Mouse (Mus musculus) limb, embryonic 15.5 days (tissue): ENCODE data around the gene Prkg1. TPM values are rescaled to one million over a fixed set of nuclear protein-coding genes. Genes with fewer than 3 reads are reported as not detected.

Experiments used
- ATAC-seq: fragments of 200-750 bp; cut with Nextera tagmentation; 2 replicates; pipeline ENCODE4 v1.8.0; 2017; ENCODE audit warnings: low read depth, moderate TSS enrichment; ENCODE audit not compliant: insufficient number of reproducible peaks, low FRiP score, low TSS enrichment
- H3K27ac ChIP-seq: fragments of 300-500 bp; sonication (generic); 2 replicates; pipeline ENCODE4 v1.5.1; 2015; ENCODE audit warnings: moderate library complexity, mild to moderate bottlenecking, inconsistent platforms
- H3K27me3 ChIP-seq: fragments of 300-500 bp; sonication (generic); 2 replicates; pipeline ENCODE4 v1.6.1; 2015; ENCODE audit warnings: inconsistent platforms
- H3K36me3 ChIP-seq: fragments of 300-500 bp; sonication (generic); 2 replicates; pipeline ENCODE4 v1.6.1; 2015; ENCODE audit warnings: inconsistent platforms
- H3K4me1 ChIP-seq: fragments of 300-500 bp; sonication (generic); 2 replicates; pipeline ENCODE4 v1.6.1; 2015; ENCODE audit warnings: inconsistent platforms
- H3K4me2 ChIP-seq: fragments of 300-500 bp; sonication (generic); 2 replicates; pipeline ENCODE4 v1.6.1; 2015; ENCODE audit warnings: mild to moderate bottlenecking, inconsistent platforms
- H3K4me3 ChIP-seq: fragments of 300-500 bp; sonication (generic); 2 replicates; pipeline ENCODE4 v1.5.1; 2015; ENCODE audit warnings: mild to moderate bottlenecking, inconsistent platforms
- H3K9ac ChIP-seq: fragments of 300-500 bp; sonication (generic); 2 replicates; pipeline ENCODE4 v1.6.1; 2015; ENCODE audit warnings: inconsistent platforms
- H3K9me3 ChIP-seq: fragments of 300-500 bp; sonication (generic); 2 replicates; pipeline ENCODE4 v1.6.1; 2016; ENCODE audit warnings: inconsistent platforms
- WGBS: fragments of 180-500 bp; shearing (Covaris S2); methylation state at CpG from one replicate; pipeline ENCODE4 v1.1.7; 2015; 5-methylcytosine and 5-hydroxymethylcytosine counted together
- polyA plus RNA-seq: library from polyadenylated mRNA; unstranded; fragments of >200 nt; fragmentation: Nextera tagmentation; extraction: Ambion mirVana; gene quantifications from 2 replicates; pipeline ENCODE4 v1.2.1, GENCODE M21; 2015

Prkg1 gene
- polyA plus RNA-seq, 1 experiment from 2014 or later: 6.6 TPM

DNA sequence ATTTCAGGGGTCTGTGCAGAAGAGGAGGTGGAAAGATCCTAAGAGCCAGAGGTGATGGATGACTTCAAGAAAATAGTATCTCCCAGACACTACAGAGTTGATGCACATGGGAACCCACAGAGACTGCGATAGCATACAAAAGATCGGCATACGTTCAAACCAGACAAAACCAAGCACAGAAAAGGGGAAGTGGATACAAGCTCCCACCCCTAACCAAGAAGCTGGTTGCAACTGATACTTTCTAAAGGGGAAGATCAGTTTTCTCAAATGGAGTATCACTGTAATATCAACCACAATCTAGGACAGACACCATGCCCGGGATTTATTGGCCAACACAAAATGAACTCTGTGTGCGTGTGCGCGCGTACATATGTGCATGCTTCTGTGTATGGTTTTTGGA is 162.3 kb downstream of the Prkg1 start:
- Histone ChIP-seq H3K9ac (no peak overlapping the region), H3K4me2 (no peak overlapping the region), H3K4me3 (no peak overlapping the region), H3K27ac (no peak overlapping the region), H3K27me3 (no peaks in the 10 kb centered on the region), H3K36me3 (no peaks in the 10 kb centered on the region), H3K9me3 (no peaks in the 10 kb centered on the region), H3K4me1 (no peaks in the 10 kb centered on the region)
- WGBS: 95% methylated on average over 8 of the region's 8 CpGs
- ATAC-seq: no peak

DNA sequence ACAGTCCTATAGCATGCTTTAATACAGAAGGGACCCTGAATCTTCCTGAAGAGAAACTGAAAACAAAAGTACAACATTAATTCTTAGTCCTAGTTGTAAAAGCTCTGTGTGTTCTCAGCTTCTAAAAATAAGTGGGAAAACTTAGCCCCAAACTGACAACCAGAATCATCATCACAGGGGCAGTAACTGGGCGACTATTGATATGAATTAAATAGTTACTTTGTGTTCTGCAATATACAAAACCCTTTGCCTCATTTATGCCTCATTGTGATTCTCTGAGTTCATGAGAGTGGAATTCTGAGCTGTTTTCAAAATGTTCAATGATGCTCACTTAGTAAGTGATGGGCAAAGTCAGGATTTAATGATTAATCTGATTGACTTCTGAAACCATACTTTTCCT is 170.8 kb downstream of the Prkg1 start:
- no peak overlapping the region for H3K4me2 ChIP-seq
- H3K27me3 ChIP-seq: no peaks in the 10 kb centered on the region
- 71% methylated on average over 1 of the region's 1 CpGs for WGBS
- no peak overlapping the region for H3K27ac ChIP-seq
- no peak overlapping the region for H3K4me3 ChIP-seq
- no peak overlapping the region for H3K9ac ChIP-seq
- H3K36me3 ChIP-seq: no peaks in the 10 kb centered on the region
- ATAC-seq: no peak
- no peaks in the 10 kb centered on the region for H3K4me1 ChIP-seq
- no peaks in the 10 kb centered on the region for H3K9me3 ChIP-seq

DNA sequence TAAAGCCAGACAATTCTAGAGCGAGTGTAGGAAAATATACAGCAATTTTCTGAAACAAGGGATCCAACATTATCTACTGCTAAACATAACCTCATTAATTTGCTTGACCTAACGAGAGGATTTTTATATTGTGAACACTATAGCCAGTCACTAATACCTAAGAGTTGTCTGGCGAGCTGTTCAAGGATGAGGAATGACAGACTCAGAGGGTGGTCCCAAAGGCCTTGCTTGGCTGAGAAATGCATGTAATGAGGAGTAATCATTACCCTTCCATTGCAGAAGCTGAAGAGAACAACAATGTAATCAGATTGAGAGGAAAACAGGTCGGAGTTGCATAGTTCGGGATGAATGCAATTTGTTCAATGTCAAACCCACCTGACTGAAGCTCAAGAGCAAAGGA is 174.1 kb downstream of the Prkg1 start:
- Histone ChIP-seq H3K9me3 (no peaks in the 10 kb centered on the region), H3K36me3 (no peaks in the 10 kb centered on the region), H3K9ac (no peak overlapping the region), H3K27me3 (no peaks in the 10 kb centered on the region), H3K4me1 (no peaks in the 10 kb centered on the region), H3K4me2 (no peak overlapping the region), H3K27ac (no peak overlapping the region), H3K4me3 (no peak overlapping the region)
- 75% methylated on average over 5 of the region's 5 CpGs for WGBS
- no peak for ATAC-seq

DNA sequence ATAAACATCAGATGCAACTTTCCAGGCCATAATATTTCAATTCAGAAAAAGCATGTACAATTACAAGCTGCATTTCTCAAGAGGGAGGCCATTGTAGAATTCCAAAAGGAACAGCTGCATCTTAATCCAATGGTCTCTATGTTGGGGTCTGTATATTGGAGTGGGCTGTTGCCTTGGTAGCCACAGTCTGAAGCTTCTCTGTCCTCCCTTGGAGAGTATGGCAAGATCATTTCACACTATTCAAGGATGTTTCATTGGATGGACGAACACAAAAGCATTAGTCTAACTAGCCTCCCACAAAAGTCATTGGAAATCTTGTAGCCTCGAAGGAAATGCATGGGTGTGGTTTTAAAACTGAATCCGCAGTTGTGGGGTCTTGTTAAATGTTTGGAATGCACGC is 187.7 kb downstream of the Prkg1 start:
- Histone ChIP-seq H3K36me3 (no peaks in the 10 kb centered on the region), H3K4me2 (no peak overlapping the region), H3K4me1 (no peaks in the 10 kb centered on the region), H3K9ac (no peak overlapping the region), H3K9me3 (no peaks in the 10 kb centered on the region), H3K27me3 (no peaks in the 10 kb centered on the region), H3K27ac (no peak overlapping the region), H3K4me3 (no peak overlapping the region)
- WGBS: 36% methylated on average over 4 of the region's 4 CpGs
- no peak for ATAC-seq

DNA sequence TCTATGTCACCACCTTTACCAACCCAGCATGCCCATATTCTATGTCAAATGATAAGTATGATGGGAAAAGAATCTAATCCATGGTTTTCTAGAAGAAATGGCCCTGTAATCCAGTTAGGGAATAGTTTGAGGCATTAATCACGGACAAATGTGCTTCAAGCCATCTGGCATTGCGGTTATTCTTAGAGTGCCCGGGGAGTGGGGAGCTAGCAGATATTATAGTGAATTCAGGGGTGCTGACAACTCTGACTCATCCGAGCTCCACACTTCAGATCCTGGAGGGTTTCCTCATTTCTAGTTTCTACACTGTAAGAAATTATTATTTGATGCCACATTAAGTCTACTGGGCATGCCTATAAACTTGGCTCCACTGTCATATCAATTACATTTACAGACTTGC is 200.5 kb downstream of the Prkg1 start:
- Histone ChIP-seq H3K4me3 (no peak overlapping the region), H3K4me2 (no peak overlapping the region), H3K27ac (no peak overlapping the region), H3K36me3 (no peaks in the 10 kb centered on the region), H3K9me3 (no peaks in the 10 kb centered on the region), H3K27me3 (no peaks in the 10 kb centered on the region), H3K9ac (no peak overlapping the region), H3K4me1 (no peaks in the 10 kb centered on the region)
- no peak for ATAC-seq
- WGBS: 89% methylated on average over 4 of the region's 4 CpGs

DNA sequence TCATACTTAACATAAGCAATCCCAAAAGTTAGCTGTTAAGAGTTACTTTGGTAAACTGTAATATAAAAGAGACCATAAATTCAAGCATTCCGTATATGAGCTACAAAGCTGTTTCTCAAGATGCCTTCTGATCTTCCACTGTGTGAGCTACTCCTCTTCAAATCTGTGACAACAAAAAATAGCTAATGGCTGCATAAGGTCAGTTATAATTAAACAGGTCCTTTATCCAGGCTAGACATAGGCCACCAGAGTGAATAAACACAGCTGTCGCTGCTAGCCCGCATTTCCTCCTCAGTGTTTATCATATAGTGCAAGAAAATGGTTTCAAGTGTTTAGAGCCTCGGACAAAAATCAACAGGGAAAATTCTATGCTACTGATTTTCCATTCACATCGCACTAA is 218.8 kb downstream of the Prkg1 start:
- no peak overlapping the region for H3K27ac ChIP-seq
- H3K4me3 ChIP-seq: no peak overlapping the region
- H3K4me2 ChIP-seq: no peak overlapping the region
- no peaks in the 10 kb centered on the region for H3K36me3 ChIP-seq
- no peaks in the 10 kb centered on the region for H3K27me3 ChIP-seq
- no peaks in the 10 kb centered on the region for H3K9me3 ChIP-seq
- H3K4me1 ChIP-seq: no peaks in the 10 kb centered on the region
- ATAC-seq: no peak
- H3K9ac ChIP-seq: no peak overlapping the region
- 79% methylated on average over 5 of the region's 5 CpGs for WGBS

DNA sequence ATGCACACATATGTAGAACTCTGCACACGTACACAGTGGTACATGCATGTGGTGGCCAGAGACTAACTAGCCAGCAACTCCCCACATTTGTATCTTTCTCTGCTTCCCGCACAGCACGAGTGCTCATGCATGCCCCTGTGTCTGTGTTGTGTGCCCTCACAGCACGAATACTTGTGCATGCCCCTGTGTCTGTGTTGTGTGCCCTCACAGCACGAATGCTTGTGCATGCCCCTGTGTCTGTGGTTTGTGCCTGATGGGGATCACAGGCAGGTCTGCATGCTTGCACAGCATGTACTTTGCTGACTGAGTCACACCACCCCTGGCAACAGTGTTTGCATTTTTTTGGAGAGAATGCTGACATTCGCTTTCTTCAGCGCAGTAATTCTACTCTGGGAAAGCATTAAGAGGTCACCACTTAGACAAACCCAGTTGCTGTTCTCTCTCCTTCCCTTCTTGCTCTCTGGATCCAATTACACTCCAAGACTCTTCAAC is 233.5 kb downstream of the Prkg1 start:
- 34% methylated on average over 7 of the region's 7 CpGs for WGBS
- no peaks in the 10 kb centered on the region for H3K27me3 ChIP-seq
- H3K4me1 ChIP-seq: peaks cover 9% of the 10 kb centered on the region
- H3K9me3 ChIP-seq: no peaks in the 10 kb centered on the region
- H3K36me3 ChIP-seq: no peaks in the 10 kb centered on the region
- 0 out of 2 replicates have a peak overlapping the region, but pooled peaks have one; percentile 38 for H3K27ac ChIP-seq
- no peak for ATAC-seq
- H3K4me2 ChIP-seq: no peak overlapping the region
- no peak overlapping the region for H3K9ac ChIP-seq
- no peak overlapping the region for H3K4me3 ChIP-seq

DNA sequence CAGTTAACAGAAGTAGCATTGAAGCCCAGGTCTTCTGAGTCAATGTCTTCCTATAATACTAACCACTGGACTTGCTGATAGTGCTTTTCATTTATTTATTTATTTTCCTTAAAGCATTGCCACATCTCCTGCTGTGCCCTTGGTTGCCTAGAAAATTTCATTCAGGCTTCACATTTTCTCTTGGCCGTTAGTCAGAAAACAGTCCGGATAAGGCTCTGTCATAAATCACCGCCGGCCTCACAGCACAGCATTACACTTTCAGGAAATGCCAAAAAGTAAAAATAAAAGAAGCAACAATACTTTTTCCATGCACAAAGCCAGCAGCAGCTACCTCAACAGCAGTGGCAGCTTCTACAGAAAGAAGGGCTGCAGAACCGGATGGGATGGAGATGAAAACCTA is 234.2 kb downstream of the Prkg1 start:
- no peak for ATAC-seq
- Histone ChIP-seq H3K9ac (no peak overlapping the region), H3K9me3 (no peaks in the 10 kb centered on the region), H3K27me3 (no peaks in the 10 kb centered on the region), H3K36me3 (no peaks in the 10 kb centered on the region), H3K4me2 (0 out of 2 replicates have a peak overlapping the region, but pooled peaks have one; percentile 14), H3K27ac (0 out of 2 replicates have a peak overlapping the region, but pooled peaks have one; percentile 29), H3K4me1 (peaks cover 9% of the 10 kb centered on the region), H3K4me3 (no peak overlapping the region)
- WGBS: 16% methylated on average over 5 of the region's 5 CpGs

DNA sequence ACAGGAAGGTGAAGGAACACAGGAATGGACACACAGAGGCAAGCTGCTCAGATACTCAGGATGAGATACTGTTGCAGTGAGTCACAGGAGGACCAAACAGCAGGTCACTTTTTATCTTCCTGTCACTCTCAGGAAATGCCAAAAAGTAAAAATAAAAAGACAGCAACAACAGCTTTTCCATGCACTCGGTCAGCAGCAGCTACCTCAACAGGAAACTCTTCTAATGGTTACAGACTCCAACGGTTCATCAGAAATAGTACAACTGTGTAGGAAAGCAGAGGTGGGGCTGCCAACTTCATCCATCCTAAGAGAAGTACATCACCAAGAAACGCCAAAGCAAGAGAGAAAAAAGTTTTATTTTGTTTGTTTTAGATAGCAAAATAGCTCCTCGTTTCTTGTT is 234.9 kb downstream of the Prkg1 start:
- Histone ChIP-seq H3K4me1 (peaks cover 9% of the 10 kb centered on the region), H3K36me3 (no peaks in the 10 kb centered on the region), H3K4me3 (no peak overlapping the region), H3K9ac (no peak overlapping the region), H3K27ac (no peak overlapping the region), H3K27me3 (no peaks in the 10 kb centered on the region), H3K4me2 (no peak overlapping the region), H3K9me3 (no peaks in the 10 kb centered on the region)
- no peak for ATAC-seq
- 50% methylated on average over 4 of the region's 4 CpGs for WGBS

DNA sequence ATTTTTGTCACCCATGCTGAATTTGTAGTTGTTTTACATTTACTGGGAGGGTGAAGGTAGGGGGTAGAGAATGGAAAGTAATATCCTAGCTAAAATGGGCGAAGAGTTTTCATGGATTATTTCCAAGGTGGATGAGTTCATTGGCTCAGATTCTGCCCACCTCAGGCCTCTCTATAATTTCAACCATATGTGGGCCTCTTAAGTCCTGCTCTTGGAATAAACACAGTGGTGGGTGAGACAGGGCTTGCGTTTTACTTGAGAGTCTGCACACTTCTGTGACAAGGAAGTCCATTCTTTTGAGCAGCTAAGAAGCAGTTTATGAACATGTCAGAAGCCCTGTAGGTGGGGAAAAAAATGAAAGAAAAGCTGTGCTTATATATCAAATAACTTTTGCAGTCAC is 250.3 kb downstream of the Prkg1 start:
- no peak overlapping the region for H3K9ac ChIP-seq
- no peak overlapping the region for H3K4me2 ChIP-seq
- WGBS: 31% methylated on average over 2 of the region's 2 CpGs
- no peaks in the 10 kb centered on the region for H3K9me3 ChIP-seq
- no peak overlapping the region for H3K4me3 ChIP-seq
- no peaks in the 10 kb centered on the region for H3K27me3 ChIP-seq
- H3K36me3 ChIP-seq: no peaks in the 10 kb centered on the region
- H3K4me1 ChIP-seq: no peaks in the 10 kb centered on the region
- no peak for ATAC-seq
- H3K27ac ChIP-seq: no peak overlapping the region

DNA sequence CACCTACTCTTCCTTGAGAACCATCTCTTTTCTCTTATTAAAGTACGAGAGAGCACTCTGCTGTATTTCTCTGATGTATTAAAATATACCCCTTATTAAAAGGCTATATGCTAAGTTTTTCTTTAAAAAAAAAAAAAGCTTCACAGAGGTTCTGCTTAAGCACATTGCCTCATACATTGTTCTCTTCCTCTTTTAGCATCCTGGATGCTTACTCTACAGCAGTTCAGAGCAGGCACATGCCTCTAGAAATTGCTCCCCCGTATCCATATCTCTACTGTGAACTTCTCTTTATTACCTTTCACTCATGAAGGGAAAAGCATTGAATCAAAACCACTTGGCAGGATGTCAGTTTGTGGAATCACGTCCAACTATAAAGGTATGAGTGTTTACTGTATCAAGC is 257.0 kb downstream of the Prkg1 start:
- no peak for ATAC-seq
- Histone ChIP-seq H3K27ac (no peak overlapping the region), H3K36me3 (no peaks in the 10 kb centered on the region), H3K9me3 (no peaks in the 10 kb centered on the region), H3K4me2 (no peak overlapping the region), H3K27me3 (no peaks in the 10 kb centered on the region), H3K4me3 (no peak overlapping the region), H3K9ac (no peak overlapping the region), H3K4me1 (no peaks in the 10 kb centered on the region)
- WGBS: 44% methylated on average over 3 of the region's 3 CpGs

DNA sequence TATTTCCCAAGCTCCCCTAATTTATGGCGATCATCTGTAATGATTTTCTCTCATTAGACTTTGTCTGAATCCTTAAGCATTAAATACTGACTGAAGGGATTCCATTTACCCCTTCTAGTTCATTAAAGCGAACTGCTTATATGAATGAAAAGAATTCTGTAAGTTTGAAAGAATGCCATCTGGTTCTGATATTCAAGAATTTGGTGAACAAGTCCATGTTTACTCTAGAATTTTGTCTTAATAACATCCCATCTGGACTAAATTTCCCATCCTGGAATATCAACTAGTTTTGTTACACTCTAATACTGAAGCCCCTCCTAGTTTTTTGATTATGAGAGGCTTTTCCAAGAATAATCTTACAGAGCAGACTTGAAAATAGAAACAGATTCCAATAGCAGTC is 258.5 kb downstream of the Prkg1 start:
- no peak overlapping the region for H3K9ac ChIP-seq
- no peak for ATAC-seq
- 61% methylated on average over 2 of the region's 2 CpGs for WGBS
- H3K27me3 ChIP-seq: no peaks in the 10 kb centered on the region
- H3K4me1 ChIP-seq: no peaks in the 10 kb centered on the region
- no peak overlapping the region for H3K27ac ChIP-seq
- H3K4me3 ChIP-seq: no peak overlapping the region
- H3K9me3 ChIP-seq: no peaks in the 10 kb centered on the region
- no peak overlapping the region for H3K4me2 ChIP-seq
- no peaks in the 10 kb centered on the region for H3K36me3 ChIP-seq

DNA sequence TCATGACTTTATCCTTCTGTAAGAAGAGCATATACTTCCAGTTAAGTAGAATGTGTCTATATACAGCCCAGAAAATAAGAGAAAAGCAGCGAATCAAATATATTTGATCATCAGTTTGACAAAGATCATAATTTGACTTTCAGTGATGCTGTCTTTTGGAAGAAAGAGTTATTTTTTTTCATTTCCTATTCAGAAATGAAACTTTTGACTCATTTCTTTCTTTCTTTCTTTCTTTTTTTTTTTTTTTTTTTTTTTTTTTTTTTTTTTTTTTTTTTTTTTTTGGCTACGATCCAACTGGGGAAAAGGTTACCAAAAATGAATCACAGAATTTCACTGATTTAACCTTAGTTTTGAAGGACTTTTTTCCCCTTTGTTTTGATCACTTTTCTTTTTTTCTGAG is 259.8 kb downstream of the Prkg1 start:
- 90% methylated on average over 2 of the region's 2 CpGs for WGBS
- Histone ChIP-seq H3K4me1 (no peaks in the 10 kb centered on the region), H3K27ac (no peak overlapping the region), H3K4me3 (no peak overlapping the region), H3K27me3 (no peaks in the 10 kb centered on the region), H3K9ac (no peak overlapping the region), H3K9me3 (no peaks in the 10 kb centered on the region), H3K4me2 (no peak overlapping the region), H3K36me3 (no peaks in the 10 kb centered on the region)
- ATAC-seq: no peak
